Mouse (Mus musculus): Measurements from ENCODE around the gene Syt11.

GRCm38 (mm10) chr3:88714725-88715124, 60.2 kb downstream of the Syt11 start:
- TF ChIP-seq CTCF (IDR thresholded peaks at IDR 0.05; ENCODE audit: extremely low read depth, insufficient read length, insufficient replicate concordance, low read depth, low read length) (no peak), POLR2A (IDR thresholded peaks at IDR 0.05; ENCODE audit: low read depth, low read length) (no peak)
